Mouse (Mus musculus) ovary, postnatal 14 days (tissue): ENCODE data around the gene Gpha2.

Source experiments
- DNase-seq: peaks from one replicate; pipeline ENCODE4 v3.0.0; 2022; ENCODE audit warnings: low spot score

Gene Gpha2

DNA sequence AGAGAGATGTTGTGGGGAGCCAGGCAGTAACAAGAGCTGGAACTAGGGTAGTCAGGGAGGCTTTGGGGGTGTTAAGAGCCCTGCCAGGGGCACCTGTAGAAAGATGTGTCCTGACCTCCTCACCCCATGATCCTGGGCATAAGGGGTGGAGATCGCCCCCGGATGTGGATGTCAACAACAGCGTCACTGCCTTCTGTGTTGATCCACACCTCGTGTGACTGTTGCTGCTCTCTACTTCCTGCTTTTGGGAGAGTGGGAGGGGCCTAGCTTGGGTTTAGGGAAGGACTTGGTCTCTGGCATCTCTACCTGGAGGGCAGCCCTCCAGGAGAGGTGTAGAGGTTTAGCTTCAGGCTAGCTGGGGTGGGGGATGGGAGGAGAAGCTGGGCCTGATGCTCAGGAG is 16.1 kb downstream of the Gpha2 start:
- DNase-seq = no peak

DNA sequence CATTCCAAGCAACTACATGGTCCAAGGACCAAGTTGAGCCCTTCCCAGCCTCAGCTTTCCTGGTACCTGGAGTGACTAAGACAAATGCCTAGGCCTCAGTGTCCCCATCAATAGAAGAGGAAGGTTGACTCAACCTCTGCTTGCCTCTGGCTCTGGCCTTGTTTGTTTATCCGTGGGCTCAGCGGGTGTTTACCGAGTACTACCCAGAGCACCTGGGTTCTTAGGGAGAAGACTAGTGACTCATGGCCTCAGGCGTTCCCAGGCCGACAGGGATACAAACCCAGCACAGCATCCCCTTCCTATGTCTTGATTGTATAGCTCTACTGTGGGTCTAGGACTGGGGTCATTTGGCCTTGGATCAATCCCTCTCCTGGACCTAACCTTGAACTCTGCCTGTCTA is 17.0 kb downstream of the Gpha2 start:
- no peak for DNase-seq

DNA sequence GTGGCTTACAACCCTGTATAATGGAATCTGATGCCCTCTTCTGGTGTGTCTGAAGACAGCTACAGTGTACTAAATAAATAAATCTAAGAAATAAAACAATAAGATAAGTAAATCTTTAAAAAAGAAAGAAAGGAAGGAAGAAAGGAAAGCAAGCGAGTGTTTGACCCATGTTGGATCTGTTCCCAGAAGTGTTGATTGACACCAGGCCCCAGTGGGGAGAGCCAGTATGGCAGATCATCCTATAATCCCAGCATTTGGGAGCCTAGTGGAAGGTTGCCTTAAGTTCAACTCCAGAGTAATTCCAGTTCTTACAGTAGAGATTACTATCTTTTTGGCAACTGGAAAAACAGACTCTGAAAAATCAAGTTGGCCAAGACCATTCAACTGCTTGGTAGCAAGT is 19.6 kb downstream of the Gpha2 start:
- DNase-seq = no peak

- no peak for DNase-seq
These were observed 21.5 kb downstream of the Gpha2 start for GRCm38 (mm10) chr19:6247526-6248300.

GRCm38 (mm10) chr19:6253021-6253420 is 26.8 kb downstream of the Gpha2 start:
- DNase-seq = no peak

GRCm38 (mm10) chr19:6260428-6260827 is 34.2 kb downstream of the Gpha2 start:
- no peak for DNase-seq

GRCm38 (mm10) chr19:6260946-6261345 is 34.8 kb downstream of the Gpha2 start:
- DNase-seq = no peak

DNA sequence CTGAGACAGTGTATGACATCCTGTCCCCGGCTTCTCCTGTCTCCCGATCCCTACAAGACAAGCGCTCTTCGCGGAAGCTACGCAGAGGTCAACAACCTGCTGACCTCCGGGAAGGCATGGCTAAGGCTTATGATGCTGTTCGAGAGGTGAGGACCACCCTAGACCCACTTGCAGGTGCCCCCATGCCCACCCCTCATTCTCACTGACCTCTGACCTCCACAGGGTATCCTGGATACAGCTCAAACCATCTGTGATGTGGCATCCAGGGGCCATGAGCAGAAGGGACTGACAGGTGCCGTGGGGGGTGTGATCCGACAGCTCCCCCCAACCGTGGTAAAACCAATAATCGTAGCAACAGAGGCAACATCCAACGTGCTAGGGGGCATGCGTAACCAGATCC is 35.2 kb downstream of the Gpha2 start:
- DNase-seq = no peak

GRCm38 (mm10) chr19:6262222-6262621 is 36.0 kb downstream of the Gpha2 start:
- peak; percentile 74 for DNase-seq

- no peak for DNase-seq
These were observed 36.8 kb downstream of the Gpha2 start for GRCm38 (mm10) chr19:6262839-6263433.

- no peak for DNase-seq
These were observed 38.0 kb downstream of the Gpha2 start for GRCm38 (mm10) chr19:6264200-6264599.

DNA sequence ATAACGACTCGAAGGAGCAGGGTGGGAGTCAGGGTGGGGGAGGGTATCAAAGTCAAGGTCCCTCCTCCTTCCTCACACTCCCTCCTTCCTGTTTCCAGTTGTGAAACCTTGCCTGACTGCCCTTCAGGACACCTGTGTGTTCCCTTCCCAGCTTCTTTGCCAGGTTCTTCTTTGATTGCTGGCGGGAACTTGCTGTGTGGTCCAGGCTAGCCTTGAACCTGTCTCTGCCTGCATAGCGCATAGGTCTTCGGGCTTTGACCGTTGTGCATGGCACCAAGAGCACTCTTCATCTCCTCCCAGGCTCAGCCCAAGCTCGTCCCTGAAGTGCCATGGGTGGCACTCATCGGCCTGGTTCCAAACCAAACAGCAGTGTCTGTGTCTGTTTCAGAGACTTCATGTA is 38.8 kb downstream of the Gpha2 start:
- no peak for DNase-seq

GRCm38 (mm10) chr19:6265727-6266182 is 39.6 kb downstream of the Gpha2 start:
- DNase-seq = no peak

GRCm38 (mm10) chr19:6267306-6268169 is 41.4 kb downstream of the Gpha2 start:
- no peak for DNase-seq

DNA sequence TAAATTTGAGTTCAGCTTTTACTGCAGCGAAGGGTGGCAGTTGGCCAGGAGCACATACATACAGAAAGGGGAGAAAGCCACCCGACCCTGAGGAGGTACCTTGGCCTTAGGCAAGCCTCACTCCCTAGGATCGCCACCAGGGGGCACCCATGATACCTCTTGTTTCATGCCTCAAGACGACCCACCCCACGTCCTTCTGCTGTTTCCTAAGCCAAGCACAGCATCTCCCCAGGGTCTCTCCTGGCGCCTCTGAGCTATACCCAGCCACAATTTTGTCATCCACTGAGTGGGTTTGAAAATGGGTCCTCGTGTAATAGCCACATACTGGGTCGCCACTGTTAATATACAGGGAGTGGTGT is 42.0 kb downstream of the Gpha2 start:
- DNase-seq = peak; percentile 89

DNA sequence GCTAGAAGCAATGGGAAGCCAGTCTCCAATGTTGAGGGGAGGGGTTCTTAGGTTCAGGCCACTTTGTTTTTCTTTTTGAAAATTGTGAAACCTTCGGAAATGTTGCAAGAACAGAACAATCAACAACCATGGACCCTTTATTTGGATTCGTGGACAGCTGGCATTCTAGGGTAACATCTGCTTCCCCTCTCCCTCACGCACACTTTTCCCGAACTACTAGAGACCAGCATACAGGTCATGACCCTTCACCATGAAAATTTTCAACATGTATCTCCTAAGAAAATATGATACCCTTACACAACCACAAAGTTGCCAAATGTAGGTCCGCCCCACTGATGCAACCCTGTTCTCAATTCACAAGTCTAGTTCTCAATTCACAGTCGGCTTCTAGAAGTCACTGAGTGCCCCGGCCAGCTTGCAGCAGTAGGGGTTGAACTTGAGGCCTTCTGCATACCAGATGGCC is 42.5 kb downstream of the Gpha2 start:
- no peak for DNase-seq

GRCm38 (mm10) chr19:6269798-6270475 is 43.8 kb downstream of the Gpha2 start:
- DNase-seq = no peak

DNA sequence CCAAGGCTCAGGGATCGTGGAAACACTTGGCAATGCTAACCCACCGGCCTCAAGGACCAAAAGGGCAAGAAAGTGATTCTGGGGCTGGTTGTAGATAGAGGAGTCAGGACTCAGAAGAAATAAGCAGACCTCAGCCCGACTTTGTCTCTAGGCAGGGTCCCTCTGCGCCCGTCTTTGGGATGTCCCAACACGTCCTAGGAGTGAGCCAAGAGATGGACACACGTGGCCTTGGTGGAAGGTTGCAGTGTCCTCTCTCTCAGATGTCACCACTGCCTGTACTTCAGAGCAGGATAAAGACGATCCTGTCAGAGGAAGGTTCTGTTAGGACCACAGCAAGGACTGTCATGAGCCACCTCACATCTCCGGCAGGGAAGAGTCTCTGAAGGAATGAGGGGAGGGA is 44.5 kb downstream of the Gpha2 start:
- DNase-seq = no peak

GRCm38 (mm10) chr19:6271206-6271605 is 45.0 kb downstream of the Gpha2 start:
- no peak for DNase-seq

- no peak for DNase-seq
These were observed 45.9 kb downstream of the Gpha2 start for GRCm38 (mm10) chr19:6272053-6272452.

- DNase-seq = no peak
These were observed 46.6 kb downstream of the Gpha2 start for GRCm38 (mm10) chr19:6272738-6273137.

DNA sequence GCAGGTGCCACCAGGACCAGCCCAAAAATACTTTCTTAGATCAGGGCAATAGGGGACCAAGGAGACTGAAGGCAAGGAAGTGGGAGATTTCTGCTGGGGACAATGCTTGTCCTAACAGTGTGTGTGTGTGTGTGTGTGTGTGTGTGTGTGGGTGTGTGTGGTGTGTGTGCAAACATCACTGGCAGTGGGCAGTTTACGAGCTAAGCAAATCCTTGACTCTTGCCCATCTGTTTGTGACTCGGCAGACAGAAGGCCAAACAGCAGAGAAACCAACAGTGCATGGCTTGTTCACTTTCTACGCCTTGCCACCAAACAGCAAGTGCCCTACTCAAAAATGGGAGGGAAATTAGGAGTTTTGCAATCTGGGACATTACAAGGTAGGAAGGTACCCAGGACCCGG is 47.4 kb downstream of the Gpha2 start:
- DNase-seq = no peak
